Mouse (Mus musculus): ENCODE measurements around the gene Senp1.

DNA sequence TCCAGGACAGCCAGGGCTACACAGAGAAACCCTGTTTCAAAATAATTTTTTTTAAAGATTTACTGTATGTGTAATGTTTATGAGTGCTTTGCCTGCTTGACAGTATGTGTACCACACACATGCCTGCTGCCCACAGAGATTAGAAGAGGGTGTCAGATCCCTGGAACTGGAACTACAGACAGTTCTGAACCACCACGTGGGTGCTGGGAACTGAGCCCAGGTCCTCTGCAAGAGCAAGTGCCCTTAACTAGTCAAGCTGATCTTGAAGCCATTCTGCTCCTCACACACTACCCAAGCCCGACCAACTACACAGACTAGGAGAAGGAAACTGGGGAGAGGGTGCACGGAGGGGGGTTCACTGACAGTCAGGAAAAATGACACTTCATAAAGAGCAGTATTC, 39.9 kb upstream of the Senp1 start:
- TF ChIP-seq CTCF (IDR thresholded peaks at IDR 0.05; ENCODE audit: borderline replicate concordance, control insufficient read depth, extremely low read depth, insufficient read depth, low read length, poor library complexity) (no peak), POLR2A (IDR thresholded peaks at IDR 0.05; ENCODE audit: control insufficient read depth, extremely low read depth, insufficient read depth, low read length, poor library complexity) (no peak)

All from thymus, adult 2 months (tissue).